Mouse (Mus musculus) cerebellum, postnatal 36 days (tissue): Measurements from ENCODE around the gene Adar.
A peak's percentile ranks its signal among the peaks of the same experiment; 100 is the strongest.

ENCODE experiments used
- DNase-seq, 2 experiments: peaks; one replicate each; pipeline ENCODE4 v3.0.0; 2021 to 2022; ENCODE audit warnings: mixed read lengths in 2 of 2

Gene Adar

DNA sequence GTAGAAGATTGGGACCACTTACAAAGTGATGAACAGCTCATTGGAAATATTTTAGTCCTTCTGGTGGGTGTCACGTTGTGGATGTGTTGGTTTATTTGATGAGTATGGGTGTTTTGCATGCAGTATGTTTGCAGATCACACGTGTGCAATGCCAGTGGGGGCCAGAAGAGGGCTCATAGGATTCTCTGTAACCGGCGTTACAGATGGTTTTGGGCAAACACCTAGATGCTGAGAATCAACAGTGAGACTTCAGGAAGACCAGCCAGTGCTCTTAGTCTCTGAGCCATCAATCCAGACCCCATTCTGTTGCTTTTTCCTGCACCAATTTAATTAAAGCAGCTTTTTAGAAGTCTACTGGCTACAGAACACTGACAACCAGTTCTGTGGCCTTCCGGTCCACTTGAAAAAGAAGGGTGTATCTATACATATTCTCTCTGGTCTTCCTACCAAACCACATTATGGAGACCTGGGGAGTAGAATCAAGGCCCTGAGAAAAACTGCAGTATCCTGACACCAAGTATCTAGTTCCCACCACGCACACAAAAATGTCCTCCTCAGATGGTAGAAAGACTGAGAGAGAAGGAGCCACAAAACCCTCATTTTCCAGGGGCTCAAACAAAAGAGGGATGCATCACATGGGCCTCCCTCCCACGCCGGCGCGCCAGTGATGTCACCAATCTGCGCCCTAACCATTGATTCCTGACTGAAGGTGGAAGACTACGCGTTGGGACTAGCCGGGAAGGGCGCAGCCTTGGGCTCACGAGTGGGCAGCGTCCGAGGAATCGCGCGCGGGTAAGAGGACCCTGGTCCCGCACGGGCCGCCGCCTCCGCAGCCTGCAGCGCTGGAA, at the start of gene Adar:
Gene Adar, plus strand, starts transcription at position 664 of the 848 bp plus-strand sequence.
- DNase-seq, result peak; percentile 89 to 91

DNA sequence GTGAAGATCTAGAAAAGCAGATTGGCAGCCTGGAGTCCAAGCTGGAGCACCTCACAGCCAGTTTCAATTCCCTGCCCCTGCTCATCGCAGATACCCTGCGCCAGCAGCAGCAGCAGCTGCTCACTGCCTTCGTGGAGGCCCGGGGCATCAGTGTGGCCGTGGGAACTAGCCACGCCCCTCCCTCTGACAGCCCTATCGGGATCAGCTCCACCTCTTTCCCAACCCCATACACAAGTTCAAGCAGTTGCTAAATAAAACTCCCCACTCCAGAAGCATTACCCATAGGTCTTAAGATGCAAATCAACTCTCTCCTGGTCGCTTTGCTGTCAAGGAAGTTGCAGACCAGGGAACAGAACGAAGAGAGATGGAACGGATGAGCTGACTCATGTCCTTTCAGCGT, 47.7 kb upstream of the Adar start:
- DNase-seq, result no peak

DNA sequence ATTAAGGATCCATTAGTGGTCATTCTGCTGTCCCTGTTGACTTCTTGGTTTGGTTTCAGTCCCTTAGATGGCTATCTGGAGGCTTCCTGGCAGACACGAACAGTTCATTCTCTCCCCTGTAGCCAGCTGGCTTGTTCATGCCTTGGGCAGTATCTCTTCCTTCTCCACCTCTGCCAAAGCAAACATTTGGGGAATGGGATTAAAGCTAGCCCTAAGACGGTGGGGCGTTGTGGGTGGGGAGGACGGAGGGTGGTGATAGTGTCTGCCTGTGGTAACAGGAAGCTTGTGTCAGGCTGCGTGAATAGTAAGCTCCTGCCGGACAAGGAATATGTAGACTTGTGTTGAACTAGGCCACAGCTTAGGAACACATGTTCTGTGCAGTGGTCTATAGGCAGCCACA, 43.5 kb upstream of the Adar start:
- no peak for DNase-seq

- DNase-seq, result no peak
These were observed 42.1 kb upstream of the Adar start for GRCm38 (mm10) chr3:89672573-89673317.

- DNase-seq, result no peak
These were observed 37.2 kb upstream of the Adar start for GRCm38 (mm10) chr3:89677617-89678016.

GRCm38 (mm10) chr3:89686031-89686430, 28.8 kb upstream of the Adar start:
- no peak for DNase-seq

GRCm38 (mm10) chr3:89688694-89689581, 25.9 kb upstream of the Adar start:
- peak; percentile 89 to 92 for DNase-seq

- no peak for DNase-seq
These were observed 23.0 kb upstream of the Adar start for GRCm38 (mm10) chr3:89691776-89692175.

DNA sequence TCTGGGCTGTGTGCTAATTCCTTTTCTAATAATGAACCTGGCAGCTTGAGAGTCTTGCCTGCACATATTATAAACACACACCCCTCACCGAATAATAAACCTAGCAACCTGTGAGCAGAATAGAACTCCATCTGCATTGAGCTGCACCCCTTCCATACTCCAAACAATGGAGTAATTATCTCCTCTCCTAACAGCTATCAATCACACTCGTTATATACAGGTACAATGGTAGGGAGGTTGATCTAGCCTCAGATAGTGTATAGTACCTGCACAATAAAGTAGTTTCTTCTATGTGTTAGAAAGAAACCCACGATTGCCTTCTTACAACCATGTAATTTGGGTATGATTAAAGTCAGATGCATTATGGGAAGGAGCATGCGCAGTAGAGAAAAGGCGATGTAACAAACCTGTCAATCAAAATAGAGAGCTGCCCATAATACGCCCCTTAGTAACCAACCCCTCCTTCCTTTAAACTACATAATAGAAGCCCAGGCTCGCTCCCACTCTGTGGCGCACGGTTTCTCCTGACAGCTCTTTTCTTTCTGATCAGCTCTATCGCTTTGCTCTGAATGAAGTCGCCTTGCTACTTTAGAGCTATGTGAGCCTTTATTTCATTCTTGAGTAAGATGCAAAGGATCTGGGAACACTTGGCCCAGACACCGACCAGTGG, 18.5 kb upstream of the Adar start:
- DNase-seq, result no peak

GRCm38 (mm10) chr3:89698958-89699357, 15.9 kb upstream of the Adar start:
- DNase-seq, result no peak

DNA sequence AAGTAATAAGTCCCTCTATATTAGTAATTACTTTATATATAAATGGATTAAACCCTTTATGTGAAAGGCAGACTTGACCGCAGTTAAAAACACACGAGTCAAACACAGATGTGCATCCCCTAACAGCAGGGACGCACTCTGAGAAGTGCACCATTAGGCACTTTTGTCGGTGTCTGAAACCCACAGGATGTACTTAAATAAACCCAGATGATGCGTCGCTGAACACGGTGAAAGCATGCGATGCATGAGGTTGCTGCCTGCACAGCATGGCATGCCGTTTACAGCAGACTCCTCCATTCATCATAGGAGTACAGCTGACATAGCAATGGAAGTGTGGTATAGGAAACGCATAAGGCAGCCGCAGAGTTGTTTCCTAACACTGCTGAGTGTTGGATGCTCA, 14.4 kb upstream of the Adar start:
- no peak for DNase-seq

DNA sequence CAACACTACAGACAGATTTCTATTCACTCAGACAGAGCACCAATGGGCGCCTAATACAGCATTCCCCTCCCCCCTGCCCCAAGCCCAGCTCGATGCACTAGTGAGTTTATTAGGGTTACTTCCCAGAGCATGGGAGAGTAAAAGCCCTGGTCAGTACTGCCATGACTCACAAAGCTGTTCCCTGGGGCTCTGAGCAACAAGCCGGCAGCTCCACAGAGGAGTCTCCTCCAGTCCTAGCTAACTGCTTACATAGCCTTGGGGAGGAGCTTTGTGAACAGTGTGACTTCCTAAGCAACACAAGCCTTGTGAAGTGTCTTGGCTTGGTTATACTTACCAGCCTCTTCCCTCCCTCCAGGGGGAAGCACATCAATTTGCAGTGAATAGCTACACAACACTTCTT, 11.2 kb upstream of the Adar start:
- no peak for DNase-seq

- DNase-seq, result no peak
These were observed 10.8 kb upstream of the Adar start for GRCm38 (mm10) chr3:89704064-89704463.

DNA sequence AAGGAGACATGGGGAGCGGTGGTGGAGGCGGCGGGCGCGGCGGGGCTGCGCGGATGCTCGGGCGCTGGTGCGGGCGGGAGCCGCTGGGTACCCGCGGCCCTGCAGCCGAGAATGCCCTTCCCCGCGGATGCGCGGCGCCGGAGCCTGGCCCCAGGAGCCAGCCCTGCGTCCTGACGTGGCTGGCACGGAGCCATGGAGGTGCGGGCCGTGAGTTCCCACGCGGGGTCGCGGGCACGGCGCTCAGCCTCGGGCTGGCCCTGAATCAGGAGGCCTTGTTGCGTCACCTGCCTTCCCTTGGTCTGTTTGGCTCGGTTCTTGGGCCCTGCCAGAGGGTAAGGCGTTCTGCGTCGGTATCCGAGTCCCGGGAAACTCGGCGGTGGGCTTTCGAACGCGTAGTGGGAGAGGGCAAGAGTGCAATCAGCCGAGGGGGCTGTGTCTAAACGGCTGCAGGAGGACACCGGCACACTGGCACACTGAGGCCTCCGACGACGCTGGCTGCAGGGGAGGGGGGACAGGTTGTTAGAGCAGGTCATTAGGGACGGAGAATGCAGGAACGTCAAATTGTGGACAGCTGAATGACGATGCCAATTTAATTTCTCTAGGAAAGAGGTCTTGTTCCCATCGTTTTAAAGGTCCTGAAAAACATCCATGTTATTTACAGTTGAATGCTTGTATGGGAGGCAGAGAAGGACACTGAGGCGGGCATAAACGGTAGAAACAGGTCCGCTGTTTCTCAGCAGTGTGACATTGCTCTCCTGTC, 565 bp downstream of the Adar start:
- peak; percentile 69 to 74 for DNase-seq

- no peak for DNase-seq
These were observed 1.1 kb downstream of the Adar start for GRCm38 (mm10) chr3:89715967-89716256.

GRCm38 (mm10) chr3:89722032-89722431, 7.2 kb downstream of the Adar start:
- DNase-seq, result no peak

GRCm38 (mm10) chr3:89723400-89724084, 8.7 kb downstream of the Adar start:
- DNase-seq, result no peak

DNA sequence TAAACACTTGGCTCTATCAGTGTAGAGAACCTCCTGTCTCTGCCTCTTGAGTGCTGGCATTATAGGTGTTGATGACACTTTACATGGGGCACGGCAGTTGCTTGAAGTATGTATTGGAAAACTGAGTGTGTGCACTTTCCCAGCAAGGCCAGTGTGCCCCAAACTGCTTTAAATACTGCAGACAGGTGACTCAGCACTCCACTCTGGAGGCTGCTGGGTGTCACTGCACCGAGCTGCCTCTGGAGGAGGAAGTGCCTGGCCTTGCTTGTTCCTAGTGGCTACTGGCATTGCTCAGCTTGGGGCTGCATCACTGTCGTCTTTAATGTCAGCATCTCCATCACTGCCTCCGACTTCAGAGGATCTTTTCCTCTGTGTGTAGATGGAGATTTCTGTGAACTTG, 12.2 kb downstream of the Adar start:
- peak; percentile 33 to 35 for DNase-seq

DNA sequence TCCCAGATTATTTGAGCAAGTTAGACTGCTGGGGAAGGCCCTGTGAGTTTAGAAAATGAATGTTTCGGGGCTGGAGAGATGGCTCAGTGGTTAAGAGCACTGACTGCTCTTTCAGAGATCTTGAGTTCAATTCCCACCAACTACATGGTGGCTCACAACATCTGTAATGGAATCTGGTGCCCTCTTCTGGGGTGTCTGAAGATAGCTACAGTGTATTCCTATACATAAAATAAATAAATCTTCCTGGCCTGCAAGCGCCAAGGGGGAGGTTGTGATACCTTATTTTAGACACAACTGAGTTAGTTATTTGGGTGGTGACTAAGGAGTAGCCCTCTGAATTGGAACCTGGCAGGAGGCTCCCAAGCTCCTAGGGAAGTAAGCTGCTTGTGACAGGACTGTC, 14.0 kb downstream of the Adar start:
- DNase-seq, result no peak

GRCm38 (mm10) chr3:89730350-89731331, 15.8 kb downstream of the Adar start:
- peak; percentile 37 to 38 for DNase-seq
